Mouse (Mus musculus): ENCODE measurements at regions not wholly inside any gene's neighbourhood (a gene's known extent, or its start where the extent isn't known, plus 50 kb on each side); places are given as distances from the start of the nearest gene placed in this dataset.

DNA sequence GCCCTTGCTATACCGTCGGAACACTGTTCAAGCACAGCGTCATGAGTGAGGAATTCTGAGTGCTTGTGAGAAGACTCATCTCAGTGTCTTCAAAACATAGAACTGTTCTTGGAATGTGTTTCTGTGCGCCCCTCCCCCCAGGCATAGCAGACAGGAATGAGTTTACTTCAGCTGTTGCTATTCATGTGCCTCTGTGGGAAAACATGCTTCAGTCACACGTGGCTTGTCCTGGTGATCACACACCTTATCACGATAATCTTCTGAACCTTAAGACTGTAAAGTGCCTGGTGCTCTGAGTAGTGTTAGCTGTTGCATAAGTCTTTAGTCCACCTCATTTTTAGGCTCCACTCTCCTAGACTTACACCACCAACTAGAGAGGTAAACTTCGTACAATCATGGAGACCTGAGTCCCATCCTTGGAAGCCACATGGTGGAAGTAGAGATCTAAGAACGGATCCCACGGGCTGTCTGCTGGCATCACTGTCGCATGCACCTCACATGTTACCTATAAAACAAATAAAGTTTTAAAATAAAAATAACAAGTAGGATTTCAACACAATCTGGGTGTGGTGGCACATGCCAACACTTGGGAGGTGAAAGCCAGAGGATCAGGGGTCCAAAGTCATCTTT is 1143.8 kb downstream of the 4930447A16Rik start:
- peak; percentile 65 for DNase-seq

DNA sequence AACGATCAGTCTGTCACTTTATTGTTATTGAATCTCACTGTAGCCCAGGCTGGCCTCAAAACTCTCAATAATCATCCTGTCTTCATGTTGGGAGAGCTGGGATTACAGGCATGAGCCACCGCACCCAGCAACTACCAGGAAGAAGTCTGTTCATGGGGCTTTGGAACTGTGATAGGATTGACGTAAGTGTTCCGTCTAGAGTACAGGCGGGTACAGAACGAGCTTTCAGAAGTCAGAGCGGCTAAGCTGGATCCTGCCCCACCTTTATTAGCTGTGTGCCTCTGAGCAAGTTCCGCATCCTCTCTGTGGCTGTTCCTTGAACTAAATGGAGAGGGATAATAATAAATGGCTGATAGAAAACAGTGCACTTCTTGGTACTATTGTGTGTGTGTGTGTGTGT is 1144.8 kb downstream of the 4930447A16Rik start:
- peak; percentile 50 for DNase-seq

DNA sequence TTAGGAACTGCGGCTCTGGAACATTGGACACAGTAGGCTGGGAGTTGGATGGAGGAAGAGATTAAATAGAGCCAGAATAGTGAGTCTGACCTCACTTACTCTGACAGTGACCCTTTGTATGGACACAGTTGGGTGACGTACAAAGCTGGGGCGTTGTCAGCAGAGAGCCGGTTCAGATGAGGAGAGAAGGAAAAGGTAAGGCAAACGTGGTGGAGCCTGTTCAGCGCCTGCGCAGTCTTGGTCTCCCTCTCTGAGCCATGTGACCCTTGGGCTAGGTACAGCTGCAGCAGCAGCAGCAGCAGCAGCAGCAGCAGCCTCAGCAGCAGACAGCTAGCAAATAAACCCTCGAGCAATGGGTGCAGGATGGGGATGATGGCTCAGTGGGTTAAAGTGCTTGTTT is 1145.4 kb downstream of the 4930447A16Rik start:
- peak; percentile 61 for DNase-seq

DNA sequence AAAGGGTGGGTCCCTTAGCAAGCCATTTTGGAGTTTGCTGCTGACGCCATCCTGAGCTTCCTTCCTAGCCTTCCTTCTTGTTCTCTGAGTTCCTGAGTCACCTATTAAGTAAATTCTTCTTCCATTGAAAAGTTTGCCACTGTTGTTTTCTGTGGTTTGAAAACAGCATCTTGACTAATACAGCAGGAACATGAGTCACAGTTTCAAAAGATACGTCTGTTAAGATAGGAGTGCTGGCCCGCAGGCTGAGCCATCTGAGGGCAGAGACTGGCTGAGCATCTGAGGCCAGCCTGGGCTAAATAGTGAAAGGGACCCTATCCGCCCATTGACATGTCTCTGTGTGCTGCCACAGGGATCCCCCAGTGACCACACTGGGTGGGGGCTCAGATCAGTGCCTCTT is 1147.3 kb downstream of the 4930447A16Rik start:
- no peak for DNase-seq

DNA sequence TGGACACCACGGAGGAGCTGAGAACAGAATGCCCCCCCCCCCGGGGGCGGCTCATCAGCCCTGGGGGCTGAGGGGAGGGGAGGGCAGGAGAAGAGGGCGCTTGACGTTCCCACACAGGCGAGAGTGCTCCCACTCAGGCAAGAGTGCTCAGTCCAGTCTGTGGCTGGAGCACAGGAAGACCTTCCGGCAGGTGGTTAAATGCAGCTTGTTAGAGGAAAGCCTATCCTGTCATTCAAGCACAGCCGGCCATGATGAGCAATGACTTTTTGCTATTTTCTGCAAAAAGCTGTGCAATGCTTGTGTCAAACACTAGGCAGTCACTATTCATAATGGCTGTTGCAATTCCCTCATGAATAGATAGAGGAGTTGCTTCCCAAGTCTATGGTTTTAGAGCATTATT is 1149.1 kb downstream of the 4930447A16Rik start:
- no peak for DNase-seq

DNA sequence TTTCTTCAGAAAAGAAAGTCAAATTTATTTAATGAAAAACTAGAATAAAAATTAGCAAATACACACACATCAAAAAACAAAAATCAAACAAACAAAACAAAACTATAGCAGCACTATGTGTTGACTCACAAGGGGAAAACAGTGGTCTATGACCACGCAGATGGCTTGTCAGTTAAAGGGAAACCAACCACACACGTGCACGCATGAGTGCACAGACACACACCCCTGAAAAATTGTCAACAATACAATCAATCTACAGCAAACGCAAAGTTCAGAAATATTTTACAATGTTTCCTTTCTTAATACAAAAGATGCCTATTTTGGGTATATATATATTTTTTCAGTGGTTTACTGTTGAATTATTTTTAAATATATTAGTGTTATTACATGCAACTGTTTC is 1149.9 kb downstream of the 4930447A16Rik start:
- no peak for DNase-seq

DNA sequence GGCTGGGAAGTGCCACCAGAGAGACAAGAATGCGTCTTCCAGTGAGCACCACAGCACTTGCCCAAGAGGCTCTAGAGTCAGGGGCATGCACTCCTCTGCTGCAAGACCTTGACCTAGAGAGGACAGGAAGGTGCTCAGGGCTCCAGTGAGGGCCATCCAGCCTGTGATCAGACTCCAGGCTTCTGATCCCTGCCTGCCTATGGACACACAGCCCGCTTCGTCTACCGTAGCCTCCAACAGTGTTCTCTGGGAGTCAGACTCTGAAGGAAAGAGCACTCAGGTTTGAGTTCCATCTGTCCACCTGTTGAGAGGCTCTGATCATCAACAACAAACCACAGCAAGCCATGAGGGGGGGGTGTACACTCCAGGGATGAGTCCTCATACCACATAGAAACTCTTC is 1152.3 kb downstream of the 4930447A16Rik start:
- no peak for DNase-seq

DNA sequence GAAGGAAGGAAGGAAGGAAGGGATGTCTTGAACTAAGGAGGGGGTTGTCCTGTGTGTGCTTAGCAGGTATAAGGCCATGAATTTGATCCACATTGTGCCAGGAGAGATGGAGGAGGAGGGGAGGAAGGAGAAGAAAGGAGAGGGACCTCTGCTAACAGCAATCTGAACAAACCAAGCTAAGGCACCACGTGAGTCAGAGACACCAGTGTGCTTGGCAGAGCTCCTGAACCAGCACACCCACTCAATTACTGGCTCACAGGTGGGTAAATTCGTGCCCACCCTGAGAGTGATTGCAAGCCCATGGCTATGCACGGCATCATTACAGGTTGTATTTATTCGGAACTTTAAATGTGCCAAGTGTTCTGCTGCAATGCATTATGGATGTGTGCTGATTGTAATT is 1154.1 kb downstream of the 4930447A16Rik start:
- DNase-seq = no peak

DNA sequence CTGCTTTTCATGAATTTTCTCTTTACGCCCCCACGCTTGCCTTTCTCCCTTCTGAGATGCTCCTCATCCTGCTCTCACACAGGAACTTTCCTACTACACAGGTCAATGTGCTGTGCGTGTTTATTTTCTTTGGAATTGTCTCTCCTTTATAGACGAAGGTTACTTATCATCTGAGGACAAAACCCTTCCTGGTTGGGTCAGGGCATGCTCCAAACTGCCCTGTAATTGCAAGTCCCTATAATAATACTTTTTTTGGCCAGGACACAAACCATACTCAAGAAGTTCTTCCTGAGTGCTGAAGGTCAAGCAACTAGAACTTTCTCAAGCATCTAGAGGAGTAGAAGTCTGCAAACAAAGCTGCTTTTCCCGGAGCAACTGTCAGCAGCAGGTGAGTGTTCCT is 1158.1 kb downstream of the 4930447A16Rik start:
- DNase-seq = no peak

DNA sequence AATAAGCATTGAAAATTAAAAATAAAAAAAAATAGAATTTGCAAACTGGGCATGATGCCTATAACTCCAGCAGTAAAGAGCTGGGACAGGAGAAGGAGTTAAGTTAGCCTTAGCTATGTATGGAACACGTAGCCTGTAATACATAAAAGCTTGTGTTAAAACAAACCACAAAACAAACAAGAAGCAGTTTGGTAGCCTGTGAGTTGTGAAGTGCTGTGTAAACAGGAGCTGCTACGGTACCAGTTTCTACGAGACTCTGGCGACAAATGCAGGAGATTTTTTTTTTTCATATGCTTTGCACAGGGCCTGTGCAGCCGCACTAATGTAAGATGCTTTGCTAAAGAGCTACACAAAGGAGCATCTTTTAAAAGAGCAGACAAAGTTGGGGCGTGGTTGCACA is 1159.1 kb downstream of the 4930447A16Rik start:
- DNase-seq = peak; percentile 45

DNA sequence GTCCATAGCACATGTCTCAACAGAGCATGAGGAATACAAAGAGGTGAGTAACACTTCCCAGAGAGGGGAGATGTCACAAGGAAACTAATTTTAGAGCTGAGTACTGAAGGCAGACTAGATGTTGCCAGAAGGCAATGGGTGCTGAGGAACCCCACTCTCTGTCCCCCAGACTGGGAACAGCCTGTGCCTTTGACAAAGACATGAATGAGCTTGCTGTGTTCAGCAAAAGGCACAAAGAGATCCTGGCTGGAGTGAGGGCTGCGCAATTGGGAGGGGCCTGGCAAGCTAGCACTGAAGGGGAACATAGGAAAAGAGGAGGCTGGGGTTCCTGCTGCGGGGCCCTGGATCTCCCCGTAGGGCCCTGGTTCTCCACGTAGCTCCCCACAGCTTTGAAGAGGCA is 1160.3 kb downstream of the 4930447A16Rik start:
- DNase-seq = no peak

DNA sequence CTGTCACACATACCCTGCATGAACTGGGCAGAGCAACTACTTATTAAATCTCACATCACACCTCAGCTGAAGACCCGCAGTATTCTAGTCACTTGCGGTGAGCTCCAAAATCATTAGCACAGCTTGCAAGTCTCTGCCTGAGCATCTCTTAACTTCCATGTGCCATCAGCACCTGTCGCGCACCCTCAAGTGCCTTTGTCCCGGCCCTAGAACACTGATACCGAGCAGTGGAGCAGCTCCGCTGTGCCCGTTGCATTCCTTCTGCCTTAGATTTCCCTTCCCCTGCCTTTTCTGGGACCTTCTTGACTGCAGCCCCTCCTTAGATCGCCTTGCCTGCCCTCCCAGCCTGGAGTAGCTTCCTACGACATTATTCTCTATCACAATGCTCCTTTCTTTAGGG is 1161.2 kb downstream of the 4930447A16Rik start:
- no peak for DNase-seq

DNA sequence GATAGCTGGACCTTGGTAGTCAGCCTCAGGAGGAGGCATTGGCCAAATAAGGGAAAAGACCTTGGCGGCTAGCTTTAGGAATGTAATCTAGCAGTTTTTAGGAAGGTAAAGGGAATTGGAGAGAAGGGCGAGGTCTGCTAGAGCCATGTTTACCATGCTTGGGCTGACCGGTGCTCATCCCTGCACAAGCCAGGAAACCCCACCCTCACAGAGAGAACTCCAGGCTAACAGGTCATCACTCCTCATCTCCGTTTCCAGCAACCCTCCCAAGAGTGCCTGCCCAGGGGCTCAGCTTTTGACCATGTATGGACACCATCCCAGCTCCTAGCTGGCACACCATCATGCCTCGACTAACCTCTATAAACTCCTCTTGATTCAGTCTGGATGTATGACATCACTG is 1162.9 kb downstream of the 4930447A16Rik start:
- no peak for DNase-seq

DNA sequence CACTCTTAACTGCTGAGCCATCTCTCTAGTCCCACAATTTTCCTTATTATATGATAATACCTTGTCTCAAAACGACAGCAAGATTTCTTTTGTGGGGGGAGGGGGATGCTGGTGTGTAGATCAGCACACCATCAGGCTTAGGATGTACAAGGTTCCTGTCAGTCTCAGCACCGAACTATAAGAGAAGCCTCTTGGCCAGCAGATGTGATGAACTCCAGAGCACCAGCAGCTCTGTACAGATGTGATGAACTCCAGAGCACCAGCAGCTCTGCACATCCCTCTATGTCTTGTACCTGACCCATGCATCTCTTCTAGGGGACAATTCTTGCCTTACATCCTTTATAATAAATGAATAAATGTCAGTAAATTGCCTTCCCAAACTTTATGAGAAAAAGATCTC is 1163.7 kb downstream of the 4930447A16Rik start:
- DNase-seq = no peak

DNA sequence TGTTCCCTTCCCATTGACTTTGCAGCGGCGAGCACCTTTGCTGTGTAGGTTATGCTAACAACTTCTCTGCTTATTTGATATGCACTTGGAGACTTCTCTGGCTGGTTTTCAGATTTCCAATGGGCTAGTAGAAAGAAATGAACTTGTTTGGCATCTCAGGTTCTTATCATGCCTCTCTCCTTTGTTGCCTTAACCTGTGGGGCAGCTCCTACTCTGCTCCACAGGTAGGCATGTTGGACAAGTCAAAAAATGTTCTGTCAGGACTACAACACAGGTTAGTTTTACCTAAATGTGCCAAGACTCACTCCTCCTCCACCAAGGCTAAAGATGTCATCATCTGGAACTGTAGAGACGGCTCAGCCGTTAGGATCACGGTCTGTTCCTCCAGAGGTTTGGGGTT is 1164.3 kb downstream of the 4930447A16Rik start:
- peak; percentile 61 for DNase-seq

DNA sequence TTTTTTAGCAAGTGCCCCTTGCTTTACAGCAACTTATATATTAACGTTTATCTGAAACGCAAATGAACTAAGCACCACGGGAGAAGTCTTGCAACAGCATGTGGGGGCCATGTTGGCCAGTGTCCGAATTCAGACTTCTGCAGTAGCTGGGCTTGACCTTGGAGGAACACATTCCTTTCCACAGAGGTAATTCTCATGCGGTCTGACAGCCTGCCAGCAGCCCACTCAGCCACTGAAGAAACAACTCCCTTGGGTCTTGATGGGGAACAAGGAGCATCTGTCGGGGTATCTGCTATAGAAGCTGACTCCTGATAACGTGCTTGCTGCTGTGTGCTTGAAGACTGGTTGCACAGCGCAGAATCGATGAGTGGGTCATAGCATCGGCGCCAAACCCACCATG is 1168.7 kb downstream of the 4930447A16Rik start:
- peak; percentile 83 for DNase-seq

DNA sequence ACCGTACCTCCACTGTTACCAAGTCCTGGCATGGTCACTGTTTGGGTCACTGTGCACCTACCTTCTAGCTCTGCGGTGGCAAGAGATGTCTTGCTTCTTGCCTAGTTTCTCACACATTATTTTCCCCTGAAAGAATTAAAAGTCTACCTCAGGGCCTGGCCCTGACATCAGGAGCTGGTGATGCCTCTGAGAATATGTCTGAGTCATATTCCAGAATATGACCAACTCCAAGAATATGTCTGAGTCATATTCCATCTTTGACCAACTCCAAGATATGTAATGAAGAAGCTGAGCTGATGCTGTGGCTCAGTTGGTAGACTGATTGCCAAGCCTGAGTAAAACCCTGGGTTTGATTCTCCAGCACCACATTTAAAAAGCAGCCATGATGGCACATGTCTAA is 1169.4 kb downstream of the 4930447A16Rik start:
- no peak for DNase-seq

DNA sequence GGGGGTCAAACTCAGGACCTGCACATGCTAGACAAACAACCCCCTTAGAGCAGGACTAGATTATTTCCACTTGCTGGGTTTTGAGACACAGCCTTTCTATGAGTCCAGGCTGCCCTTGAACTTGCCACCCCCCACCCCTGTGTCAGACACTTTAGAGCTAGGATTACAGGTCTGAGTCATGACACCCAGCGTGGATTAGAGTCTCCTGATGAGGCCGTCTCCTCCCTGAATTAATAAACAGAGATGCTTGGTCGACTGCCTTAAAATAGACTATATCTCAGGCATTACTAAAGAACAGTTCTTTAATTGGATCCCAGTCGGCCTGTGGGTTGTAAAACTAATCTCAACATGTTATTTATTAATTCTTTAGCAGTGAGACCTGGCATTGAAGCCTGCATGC is 1170.5 kb downstream of the 4930447A16Rik start:
- no peak for DNase-seq

DNA sequence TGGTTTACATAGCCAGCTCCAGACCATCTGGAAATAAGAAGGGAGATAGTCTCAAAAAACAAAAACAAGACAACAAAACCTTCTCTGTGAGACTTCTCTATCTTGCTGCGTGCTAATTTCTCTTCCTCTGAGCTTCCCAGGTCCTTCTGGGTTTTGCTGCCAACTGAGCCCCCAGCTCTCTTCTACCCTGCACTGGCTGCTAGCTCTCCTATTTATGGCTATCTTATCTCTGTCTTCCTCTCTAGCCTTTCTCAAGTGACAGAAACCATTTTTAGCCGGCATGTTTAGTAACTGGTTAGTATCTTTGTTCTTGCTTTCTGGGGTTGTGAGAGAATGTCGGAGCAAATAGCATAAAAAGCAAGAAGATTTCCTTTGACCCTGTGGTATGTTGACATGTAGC is 1172.1 kb downstream of the 4930447A16Rik start:
- DNase-seq = no peak

DNA sequence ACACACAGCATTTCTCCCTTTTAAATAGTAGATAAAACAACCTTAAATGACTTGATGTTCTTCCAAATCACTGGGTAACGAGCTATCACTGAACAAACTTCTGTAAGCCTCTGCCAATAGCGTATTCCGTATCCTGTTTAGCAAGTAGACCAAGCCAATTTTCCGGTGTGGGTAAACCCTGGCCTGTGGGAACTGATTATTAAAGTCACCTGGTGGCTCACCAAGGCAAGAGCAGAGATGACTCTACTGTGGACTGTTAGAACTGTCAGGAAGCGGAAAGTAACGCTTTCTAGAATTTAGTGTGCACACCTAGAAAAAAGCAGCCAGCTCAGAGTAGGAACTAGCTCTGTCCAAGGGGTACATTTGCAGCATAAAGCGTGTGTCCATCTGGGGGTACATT is 1176.1 kb downstream of the 4930447A16Rik start:
- DNase-seq = peak; percentile 50

DNA sequence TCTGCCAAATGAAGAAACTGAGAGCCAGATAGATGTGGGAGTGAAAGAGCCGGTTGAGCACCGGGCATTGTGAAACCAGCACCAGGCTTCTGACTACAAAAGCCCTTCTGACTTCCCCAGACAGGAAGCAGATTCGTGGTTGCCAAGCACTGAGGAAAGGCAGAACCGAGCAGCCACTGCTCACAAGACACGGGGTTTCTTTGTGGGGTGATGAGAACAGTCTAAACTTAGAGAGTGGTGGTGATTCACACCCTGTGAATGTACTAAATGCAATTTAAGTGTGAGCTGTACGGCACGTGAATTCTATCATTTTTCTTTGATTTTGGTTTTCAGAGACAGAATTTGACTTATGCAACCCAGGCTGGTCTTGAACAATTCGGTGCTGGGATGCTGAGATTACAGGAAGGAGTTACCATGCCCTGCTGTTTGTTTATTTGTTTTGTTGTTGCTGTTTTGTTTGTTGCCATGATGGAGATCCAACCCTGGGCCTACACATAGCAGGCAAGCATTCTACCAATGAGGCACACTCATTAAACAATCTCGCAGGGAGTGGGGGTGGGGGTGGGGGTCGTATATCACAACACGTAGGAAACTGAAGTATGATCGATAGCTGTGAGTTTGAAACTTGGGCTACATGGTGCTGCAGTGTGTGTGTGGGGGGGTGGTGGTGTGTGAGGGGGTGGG is 1177.0 kb downstream of the 4930447A16Rik start:
- DNase-seq = peak; percentile 83

DNA sequence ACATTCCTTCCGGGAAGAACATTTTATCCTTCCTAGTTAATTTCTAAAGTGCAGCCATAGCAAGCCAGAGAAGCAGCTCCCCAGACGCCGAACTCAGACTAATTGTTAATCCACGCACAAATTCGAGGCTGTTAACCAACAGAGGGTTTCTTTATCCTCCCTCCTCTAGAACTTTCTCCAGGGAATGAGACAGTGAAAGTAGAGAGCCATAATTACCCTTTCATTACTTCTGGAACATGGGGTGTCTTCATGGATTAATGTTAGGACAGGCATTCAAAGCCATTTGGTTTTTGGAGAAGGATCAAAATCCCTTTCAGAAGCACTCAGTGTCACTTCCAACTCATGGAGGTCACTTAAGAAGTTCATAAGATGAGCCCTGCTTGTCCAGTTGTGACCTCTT is 1178.6 kb downstream of the 4930447A16Rik start:
- no peak for DNase-seq

DNA sequence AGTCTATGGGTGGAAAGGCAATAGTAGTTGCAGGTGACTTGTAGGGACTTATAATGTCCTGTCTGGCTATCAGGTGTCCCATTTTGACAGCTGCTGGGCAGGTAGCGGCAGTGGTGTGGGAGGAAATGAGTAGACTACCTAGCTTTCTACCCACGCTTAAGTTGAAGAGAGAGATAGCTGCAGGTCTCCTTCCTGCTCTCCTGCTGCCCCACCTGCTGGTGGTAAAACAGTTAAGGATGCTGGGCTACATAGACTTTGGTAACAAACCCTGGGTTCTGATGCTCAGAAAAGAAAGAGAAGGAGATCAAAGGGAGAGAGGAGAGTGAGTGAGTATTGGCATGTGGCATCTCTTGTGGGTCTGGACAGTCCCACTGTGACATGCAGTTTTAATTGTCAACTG is 1182.0 kb downstream of the 4930447A16Rik start:
- DNase-seq = peak; percentile 73

DNA sequence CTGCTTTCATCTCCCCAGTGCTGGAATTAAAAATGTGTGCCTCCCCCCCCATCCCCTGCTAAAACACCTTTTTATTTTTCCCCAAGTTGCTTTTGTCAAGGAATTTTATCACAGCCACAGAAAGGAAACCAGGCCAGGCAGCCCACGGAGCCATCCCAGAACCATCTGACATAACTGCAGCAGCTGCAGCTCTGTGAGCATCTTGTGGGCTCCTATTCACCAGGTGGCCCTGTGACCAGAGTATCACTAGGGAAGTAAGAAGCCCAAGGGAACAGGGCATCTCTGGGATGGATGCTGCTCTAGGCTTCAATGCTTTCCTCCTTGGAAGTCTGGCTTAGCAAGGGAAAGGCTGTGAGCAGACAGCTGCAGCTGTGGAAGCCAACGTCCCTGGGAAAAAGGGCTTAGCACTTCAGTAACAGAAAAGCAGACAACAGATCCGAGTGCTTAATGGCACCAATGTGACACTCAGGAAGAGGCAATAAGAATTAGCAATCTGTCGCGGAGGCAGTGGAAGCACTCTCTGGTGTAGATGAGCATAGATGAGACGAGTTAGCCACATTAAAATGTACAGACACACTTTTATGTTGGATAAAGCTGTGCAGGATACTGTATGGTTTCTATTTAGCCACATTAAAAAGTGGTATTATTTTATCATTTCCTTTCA is 1183.0 kb downstream of the 4930447A16Rik start:
- no peak for DNase-seq

Data from lung, postnatal 36 days (tissue).